Mouse (Mus musculus): ENCODE results near the gene Oog4.
"Not testable (repeated sequence)": the region's sequence is repeated elsewhere in the genome, so short reads cannot be mapped to it uniquely, and the experiment has no call there.

The Oog4 gene

GRCm38 (mm10) chr4:143450224-143450623 lies at the start of gene Oog4:
Gene Oog4 (minus strand): TSS chr4:143450324.
- DNase-seq (ENCODE audit: low spot score): no peak

DNA sequence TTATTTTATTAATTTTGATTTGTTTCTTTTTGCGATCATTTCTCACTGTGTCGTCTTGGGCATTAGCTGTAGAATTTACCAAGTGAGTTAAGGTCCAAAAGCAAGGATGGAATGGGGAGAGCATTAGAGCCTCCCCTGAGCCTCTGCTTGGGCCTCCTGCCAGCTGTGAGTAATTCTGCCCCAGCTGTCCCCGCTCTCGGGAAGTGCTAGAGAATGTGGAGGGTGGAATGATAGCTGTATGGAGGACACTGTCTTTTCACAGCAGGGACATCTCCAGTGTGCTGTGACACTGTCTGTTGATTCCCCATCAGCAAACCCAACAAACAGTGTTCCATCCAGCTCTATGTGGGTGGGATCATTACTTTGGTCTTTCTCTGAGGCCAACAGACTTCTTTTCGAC lies 23.4 kb downstream of the Oog4 start:
- not testable (repeated sequence) for DNase-seq (ENCODE audit: low spot score)

DNA sequence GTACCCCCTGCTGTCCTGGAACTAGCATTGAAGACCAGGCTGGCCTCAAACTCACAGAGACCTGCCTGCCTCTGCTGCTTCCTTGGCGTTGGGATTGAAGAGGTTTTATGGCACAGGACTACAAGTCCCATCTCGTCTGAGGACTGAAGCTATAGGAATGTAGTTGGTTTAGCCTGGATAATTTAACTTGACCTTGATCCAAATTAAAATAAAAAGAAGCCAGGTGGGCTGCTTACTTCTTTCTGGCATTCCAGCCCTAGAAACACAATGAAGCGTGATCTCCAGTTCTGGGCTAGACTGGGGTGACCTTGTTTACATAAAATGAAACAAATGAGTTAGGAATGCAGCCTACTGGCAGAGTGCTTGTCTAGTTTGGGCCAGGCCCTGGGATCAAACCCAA lies 36.0 kb downstream of the Oog4 start:
- DNase-seq (ENCODE audit: low spot score): no peak

DNA sequence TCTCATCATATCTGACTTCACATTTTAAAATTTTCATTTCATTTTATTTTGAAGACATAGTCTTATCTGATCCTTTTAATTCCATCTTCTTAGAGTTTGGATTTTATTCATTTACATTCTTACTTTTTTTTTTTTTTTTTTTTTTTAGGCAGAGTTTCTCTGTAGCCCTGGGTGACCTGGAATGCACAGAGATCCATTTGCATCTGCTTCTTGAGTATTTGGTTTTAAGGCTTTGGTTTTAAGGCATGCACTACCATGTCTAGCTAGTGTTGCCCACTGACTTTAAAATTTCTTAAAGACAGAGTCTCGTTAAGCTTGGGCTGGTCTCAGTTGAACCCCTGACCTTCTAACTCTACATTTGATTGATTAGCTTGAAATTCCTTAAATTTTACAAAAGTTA lies 36.5 kb downstream of the Oog4 start:
- no peak for DNase-seq (ENCODE audit: low spot score)

- peak; percentile 91 for DNase-seq (ENCODE audit: low spot score)
Observed at GRCm38 (mm10) chr4:143412219-143413092, 37.7 kb downstream of the Oog4 start, which contains the start of gene Pramef8. Gene Pramef8 (plus strand): TSS chr4:143412426.

- DNase-seq (ENCODE audit: low spot score): no peak
Observed at GRCm38 (mm10) chr4:143411566-143412218, 38.4 kb downstream of the Oog4 start.

GRCm38 (mm10) chr4:143394181-143394580 lies 55.9 kb downstream of the Oog4 start, which contains the start of gene Pramel1:
Gene Pramel1 (plus strand): TSS chr4:143394428.
- DNase-seq (ENCODE audit: low spot score): peak; percentile 79

GRCm38 (mm10) chr4:143388955-143389702 lies 61.0 kb downstream of the Oog4 start:
- DNase-seq (ENCODE audit: low spot score): peak; percentile 72

All from testis, postnatal 10 days (tissue).